Mouse (Mus musculus) small intestine, adult 2 months (tissue): ENCODE measurements around the gene Dtymk. TPM values are rescaled to one million over a fixed set of nuclear protein-coding genes. Genes with fewer than 3 reads are reported as not detected.
"Not testable (repeated sequence)": the region's sequence is repeated elsewhere in the genome, so short reads cannot be mapped to it uniquely, and the experiment has no call there.

Experiments
- H3K27ac ChIP-seq: fragments of 200-500 bp; 2 replicates; pipeline ENCODE4 v1.5.1; 2012; ENCODE audit warnings: low read depth, low read length, control low read depth, inconsistent platforms; ENCODE audit not compliant: insufficient read depth
- H3K27me3 ChIP-seq: fragments of 200-500 bp; 2 replicates; pipeline ENCODE4 v1.6.1; 2012; ENCODE audit warnings: mild to moderate bottlenecking, moderate library complexity, low read length, inconsistent platforms; ENCODE audit not compliant: control insufficient read depth, insufficient read depth
- H3K36me3 ChIP-seq: fragments of 200-500 bp; 2 replicates; pipeline ENCODE4 v1.6.1; 2012; ENCODE audit warnings: mild to moderate bottlenecking, low read length, control low read depth, inconsistent platforms; ENCODE audit not compliant: control insufficient read depth, insufficient read depth
- H3K4me1 ChIP-seq: fragments of 200-500 bp; 2 replicates; pipeline ENCODE4 v1.6.1; 2012; ENCODE audit warnings: low read length, inconsistent platforms, mixed read lengths; ENCODE audit not compliant: control insufficient read depth, insufficient read depth, insufficient read length
- H3K4me3 ChIP-seq: fragments of 200-500 bp; 2 replicates; pipeline ENCODE4 v1.5.1; 2012; ENCODE audit warnings: low read depth, mild to moderate bottlenecking, control low read depth, inconsistent platforms, low read length, moderate library complexity
- CTCF ChIP-seq: fragments of 200-500 bp; IDR thresholded peaks from 2 replicates; pipeline ENCODE4 v1.5.1; 2012; ENCODE audit warnings: low read depth, mild to moderate bottlenecking, control low read depth, inconsistent platforms, low read length, moderate library complexity, mixed read lengths; ENCODE audit not compliant: insufficient replicate concordance, insufficient read length; ENCODE audit errors: extremely low read depth
- POLR2A ChIP-seq: fragments of 200-500 bp; IDR thresholded peaks from 2 replicates; pipeline ENCODE4 v1.6.1; 2012; ENCODE audit warnings: low read depth, mild to moderate bottlenecking, control low read depth, inconsistent platforms, low read length, moderate library complexity
- WGBS: fragments of 180-500 bp; shearing (Covaris S2); methylation state at CpG from one replicate; pipeline ENCODE4 v1.1.7; 2018; 5-methylcytosine and 5-hydroxymethylcytosine counted together
- polyA plus RNA-seq: library from polyadenylated mRNA; depleted of rRNA; stranded (reverse); fragments of >200 nt; gene quantifications from 2 replicates; pipeline ENCODE4 v1.2.3, GENCODE M21; 2012

The Dtymk gene
- polyA plus RNA-seq, 1 experiment: 14.5 TPM

GRCm38 (mm10) chr1:93834671-93835150 is 33.0 kb upstream of the Dtymk start:
- H3K4me1 ChIP-seq: no peaks in the 10 kb centered on the region
- H3K27ac ChIP-seq: no peak overlapping the region
- peaks cover 29% of the 10 kb centered on the region for H3K36me3 ChIP-seq
- H3K4me3 ChIP-seq: no peak overlapping the region
- no peaks in the 10 kb centered on the region for H3K27me3 ChIP-seq
- WGBS: 88% methylated on average over 7 of the region's 7 CpGs
- TF ChIP-seq CTCF: no peak
- no peak for TF ChIP-seq POLR2A

GRCm38 (mm10) chr1:93832754-93833360 is 31.1 kb upstream of the Dtymk start:
- peak; percentile 26; the same call in 1 of the 2 replicates for TF ChIP-seq CTCF
- WGBS: 44% methylated on average over 4 of the region's 4 CpGs

GRCm38 (mm10) chr1:93826540-93826835 is 24.8 kb upstream of the Dtymk start:
- Histone ChIP-seq H3K36me3 (peaks cover under 1% of the 10 kb centered on the region; the same call in 1 of the 2 replicates), H3K4me1 (peaks cover 7% of the 10 kb centered on the region; the same call in 1 of the 2 replicates), H3K27ac (no peak overlapping the region), H3K4me3 (no peak overlapping the region), H3K27me3 (no peaks in the 10 kb centered on the region)
- 93% methylated on average over 9 of the region's 9 CpGs for WGBS
- TF ChIP-seq CTCF (no peak), POLR2A (no peak)

More at GRCm38 (mm10) chr1:93832754-93833360, 31.1 kb upstream of the Dtymk start:
- peaks cover 26% of the 10 kb centered on the region for H3K36me3 ChIP-seq
- H3K27ac ChIP-seq, H3K27me3 ChIP-seq, H3K4me1 ChIP-seq, H3K4me3 ChIP-seq: not testable (repeated sequence)

GRCm38 (mm10) chr1:93825771-93826539 is 24.2 kb upstream of the Dtymk start:
- H3K36me3 ChIP-seq: peaks cover 3% of the 10 kb centered on the region; the same call in 1 of the 2 replicates
- WGBS: 36% methylated on average over 27 of the region's 27 CpGs
- H3K27me3 ChIP-seq: no peaks in the 10 kb centered on the region
- peak overlapping the region; percentile 96 for H3K27ac ChIP-seq
- peaks cover 7% of the 10 kb centered on the region; the same call in 1 of the 2 replicates for H3K4me1 ChIP-seq
- TF ChIP-seq CTCF: peak; percentile 8; the same call in 1 of the 2 replicates
- no peak for TF ChIP-seq POLR2A
- peak overlapping the region; percentile 68 for H3K4me3 ChIP-seq

GRCm38 (mm10) chr1:93825105-93825674 is 23.5 kb upstream of the Dtymk start:
- WGBS: under 1% methylated on average over 30 of the region's 30 CpGs
- peak overlapping the region; percentile 96 for H3K27ac ChIP-seq
- H3K4me3 ChIP-seq: peak overlapping the region; percentile 68
- H3K4me1 ChIP-seq: peaks cover 7% of the 10 kb centered on the region; the same call in 1 of the 2 replicates
- TF ChIP-seq POLR2A (peak; percentile 62), CTCF (0 out of 2 replicates have a peak, but pooled peaks have one; percentile 3)
- H3K27me3 ChIP-seq: no peaks in the 10 kb centered on the region
- peaks cover 3% of the 10 kb centered on the region; the same call in 1 of the 2 replicates for H3K36me3 ChIP-seq

- Histone ChIP-seq H3K4me3 (peak within 1 kb of the TSS; percentile 68), H3K4me1 (peaks cover 7% of the 10 kb centered on the region; the same call in 1 of the 2 replicates), H3K27ac (peak within 1 kb of the TSS; percentile 96), H3K36me3 (peaks cover 7% of the 10 kb centered on the region; the same call in 1 of the 2 replicates), H3K27me3 (no peaks in the 10 kb centered on the region)
- no peak for TF ChIP-seq POLR2A
- TF ChIP-seq CTCF: peak; percentile 2; the same call in 1 of the 2 replicates
- 11% methylated on average over 10 of the region's 10 CpGs for WGBS
Measured at GRCm38 (mm10) chr1:93824609-93825008, 22.9 kb upstream of the Dtymk start, which contains the start of gene D2hgdh. Gene D2hgdh, plus strand, starts transcription at chr1:93824909.
